Mouse (Mus musculus) limb, embryonic 13.5 days (tissue): ENCODE results near the gene Iqsec2. TPM values are rescaled to one million over a fixed set of nuclear protein-coding genes. Genes with fewer than 3 reads are reported as not detected.

Experiments used
- ATAC-seq: fragments of 200-750 bp; cut with Nextera tagmentation; 2 replicates; pipeline ENCODE4 v1.8.0; 2017; ENCODE audit warnings: low read depth, moderate number of reproducible peaks, moderate TSS enrichment; ENCODE audit not compliant: low FRiP score
- H3K27ac ChIP-seq: fragments of 300-500 bp; sonication (generic); 2 replicates; pipeline ENCODE4 v1.5.1; 2015; ENCODE audit warnings: inconsistent platforms, mild to moderate bottlenecking, moderate library complexity
- H3K27me3 ChIP-seq: fragments of 300-500 bp; sonication (generic); 2 replicates; pipeline ENCODE4 v1.6.1; 2015; ENCODE audit warnings: mild to moderate bottlenecking, inconsistent platforms
- H3K36me3 ChIP-seq: fragments of 300-500 bp; sonication (generic); 2 replicates; pipeline ENCODE4 v1.6.1; 2015; ENCODE audit warnings: inconsistent platforms, mild to moderate bottlenecking, moderate library complexity
- H3K4me1 ChIP-seq: fragments of 300-500 bp; sonication (generic); 2 replicates; pipeline ENCODE4 v1.6.1; 2015; ENCODE audit warnings: inconsistent platforms
- H3K4me2 ChIP-seq: fragments of 300-500 bp; sonication (generic); replicated peaks from 2 replicates; pipeline ENCODE4 v1.6.1; 2015; ENCODE audit warnings: inconsistent platforms, mild to moderate bottlenecking, moderate library complexity
- H3K4me3 ChIP-seq: fragments of 300-500 bp; sonication (generic); 2 replicates; pipeline ENCODE4 v1.5.1; 2015; ENCODE audit warnings: moderate library complexity, mild to moderate bottlenecking, inconsistent platforms
- H3K9ac ChIP-seq: fragments of 300-500 bp; sonication (generic); 2 replicates; pipeline ENCODE4 v1.6.1; 2015; ENCODE audit warnings: mild to moderate bottlenecking, inconsistent platforms
- H3K9me3 ChIP-seq: fragments of 300-500 bp; sonication (generic); 2 replicates; pipeline ENCODE4 v1.6.1; 2016; ENCODE audit warnings: inconsistent platforms
- WGBS: fragments of 180-500 bp; shearing (Covaris S2); methylation state at CpG from one replicate; pipeline ENCODE4 v1.1.7; 2015; 5-methylcytosine and 5-hydroxymethylcytosine counted together
- polyA plus RNA-seq: library from polyadenylated mRNA; unstranded; fragments of >200 nt; fragmentation: Nextera tagmentation; extraction: Ambion mirVana; gene quantifications from 2 replicates; pipeline ENCODE4 v1.2.1, GENCODE M21; 2015

The Iqsec2 gene
- 2.7 and 2.8 TPM in 2 replicates for polyA plus RNA-seq

- ATAC-seq = peak; percentile 64
- under 1% methylated on average over 21 of the region's 78 CpGs for WGBS
- H3K27ac ChIP-seq = no peak within 1 kb of the TSS
- no peaks in the 10 kb centered on the region for H3K9me3 ChIP-seq
- peak within 1 kb of the TSS; percentile 59 for H3K4me3 ChIP-seq
- H3K4me2 ChIP-seq = peak within 1 kb of the TSS; percentile 83
- H3K36me3 ChIP-seq = no peaks in the 10 kb centered on the region
- H3K4me1 ChIP-seq = peaks cover 10% of the 10 kb centered on the region; the same call in 1 of the 2 replicates
- H3K27me3 ChIP-seq = peaks cover 78% of the 10 kb centered on the region
- H3K9ac ChIP-seq = peak within 1 kb of the TSS; percentile 72
These were observed at the start of gene Iqsec2 for GRCm38 (mm10) chrX:152143941-152144741. Gene Iqsec2, plus strand, starts transcription at chrX:152144268.

GRCm38 (mm10) chrX:152097572-152097971, 46.5 kb upstream of the Iqsec2 start:
- H3K4me1 ChIP-seq = no peaks in the 10 kb centered on the region
- no peak overlapping the region for H3K4me2 ChIP-seq
- no peak overlapping the region for H3K9ac ChIP-seq
- no peaks in the 10 kb centered on the region for H3K9me3 ChIP-seq
- H3K36me3 ChIP-seq = no peaks in the 10 kb centered on the region
- WGBS = 40% methylated on average over 1 of the region's 1 CpGs
- peaks cover 58% of the 10 kb centered on the region for H3K27me3 ChIP-seq
- no peak overlapping the region for H3K27ac ChIP-seq
- no peak overlapping the region for H3K4me3 ChIP-seq
- no peak for ATAC-seq

- WGBS = 70% methylated on average over 1 of the region's 1 CpGs
- Histone ChIP-seq H3K4me3 (no peak overlapping the region), H3K36me3 (no peaks in the 10 kb centered on the region), H3K9ac (no peak overlapping the region), H3K9me3 (no peaks in the 10 kb centered on the region), H3K4me1 (no peaks in the 10 kb centered on the region), H3K27me3 (peaks cover 59% of the 10 kb centered on the region), H3K4me2 (no peak overlapping the region), H3K27ac (no peak overlapping the region)
- ATAC-seq = no peak
These were observed 22.4 kb upstream of the Iqsec2 start for GRCm38 (mm10) chrX:152121687-152122086.

GRCm38 (mm10) chrX:152130777-152131176, 13.3 kb upstream of the Iqsec2 start:
- ATAC-seq = no peak
- Histone ChIP-seq H3K4me2 (no peak overlapping the region), H3K27me3 (peaks cover 69% of the 10 kb centered on the region)

GRCm38 (mm10) chrX:152132029-152132428, 12.0 kb upstream of the Iqsec2 start:
- no peak for ATAC-seq
- H3K4me2 ChIP-seq = no peak overlapping the region
- H3K27me3 ChIP-seq = peaks cover 64% of the 10 kb centered on the region
- no peaks in the 10 kb centered on the region for H3K36me3 ChIP-seq
- no peak overlapping the region for H3K4me3 ChIP-seq
- no peaks in the 10 kb centered on the region for H3K9me3 ChIP-seq
- WGBS = 82% methylated on average over 2 of the region's 2 CpGs
- no peak overlapping the region for H3K27ac ChIP-seq
- no peaks in the 10 kb centered on the region for H3K4me1 ChIP-seq
- H3K9ac ChIP-seq = no peak overlapping the region

More at GRCm38 (mm10) chrX:152130777-152131176, 13.3 kb upstream of the Iqsec2 start:
- no peak overlapping the region for H3K27ac ChIP-seq
- H3K4me3 ChIP-seq = no peak overlapping the region
- WGBS = 65% methylated on average over 3 of the region's 3 CpGs
- H3K4me1 ChIP-seq = no peaks in the 10 kb centered on the region
- H3K9me3 ChIP-seq = no peaks in the 10 kb centered on the region
- H3K9ac ChIP-seq = no peak overlapping the region
- no peaks in the 10 kb centered on the region for H3K36me3 ChIP-seq

DNA sequence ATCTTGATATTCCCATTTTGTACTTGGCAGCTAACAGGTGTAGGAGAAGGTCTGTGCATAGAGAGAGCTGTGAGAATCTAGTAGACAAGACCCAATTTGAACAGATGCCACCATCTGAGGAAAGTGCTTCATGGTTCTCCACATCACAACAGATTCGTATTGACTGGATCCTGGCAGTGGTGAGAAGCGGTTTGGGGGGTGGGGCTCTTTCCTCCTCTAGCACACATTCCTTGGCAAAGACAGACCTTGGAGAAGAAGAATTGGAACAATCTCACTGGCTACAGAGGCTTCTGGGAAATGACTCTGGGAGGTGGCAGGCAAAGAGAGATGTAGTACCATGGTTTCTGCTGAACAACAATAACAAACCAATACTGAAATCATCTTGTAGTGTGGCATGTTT, 8.9 kb upstream of the Iqsec2 start:
- Histone ChIP-seq H3K9ac (no peak overlapping the region), H3K27ac (no peak overlapping the region), H3K36me3 (no peaks in the 10 kb centered on the region), H3K4me3 (no peak overlapping the region), H3K4me1 (no peaks in the 10 kb centered on the region), H3K9me3 (no peaks in the 10 kb centered on the region), H3K27me3 (peaks cover 67% of the 10 kb centered on the region), H3K4me2 (no peak overlapping the region)
- WGBS = 68% methylated on average over 2 of the region's 2 CpGs
- no peak for ATAC-seq

DNA sequence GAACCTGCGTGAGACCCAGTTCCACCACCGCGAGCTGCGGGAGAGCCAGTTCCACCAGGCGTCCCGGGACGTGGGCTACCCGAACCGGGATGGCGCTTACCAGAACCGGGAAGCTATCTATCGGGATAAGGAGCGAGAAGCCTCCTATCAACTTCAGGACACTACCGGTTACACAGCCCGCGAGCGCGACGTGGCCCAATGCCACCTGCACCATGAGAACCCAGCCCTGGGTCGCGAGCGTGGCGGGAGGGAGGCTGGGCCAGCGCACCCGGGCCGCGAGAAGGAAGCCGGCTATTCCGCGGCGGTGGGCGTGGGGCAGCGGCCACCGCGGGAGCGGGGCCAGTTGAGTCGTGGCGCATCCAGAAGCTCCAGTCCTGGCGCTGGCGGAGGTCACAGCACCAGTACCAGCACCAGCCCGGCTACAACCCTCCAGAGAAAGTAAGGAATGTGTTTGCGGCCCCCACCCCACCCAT, 710 bp downstream of the Iqsec2 start:
- H3K27ac ChIP-seq = no peak overlapping the region
- H3K4me3 ChIP-seq = peak overlapping the region; percentile 59
- peaks cover 80% of the 10 kb centered on the region for H3K27me3 ChIP-seq
- no peak for ATAC-seq
- H3K4me2 ChIP-seq = peak overlapping the region; percentile 83
- H3K9me3 ChIP-seq = no peaks in the 10 kb centered on the region
- peaks cover 10% of the 10 kb centered on the region; the same call in 1 of the 2 replicates for H3K4me1 ChIP-seq
- H3K9ac ChIP-seq = peak overlapping the region; percentile 72
- H3K36me3 ChIP-seq = no peaks in the 10 kb centered on the region
- 10% methylated on average over 19 of the region's 42 CpGs for WGBS

DNA sequence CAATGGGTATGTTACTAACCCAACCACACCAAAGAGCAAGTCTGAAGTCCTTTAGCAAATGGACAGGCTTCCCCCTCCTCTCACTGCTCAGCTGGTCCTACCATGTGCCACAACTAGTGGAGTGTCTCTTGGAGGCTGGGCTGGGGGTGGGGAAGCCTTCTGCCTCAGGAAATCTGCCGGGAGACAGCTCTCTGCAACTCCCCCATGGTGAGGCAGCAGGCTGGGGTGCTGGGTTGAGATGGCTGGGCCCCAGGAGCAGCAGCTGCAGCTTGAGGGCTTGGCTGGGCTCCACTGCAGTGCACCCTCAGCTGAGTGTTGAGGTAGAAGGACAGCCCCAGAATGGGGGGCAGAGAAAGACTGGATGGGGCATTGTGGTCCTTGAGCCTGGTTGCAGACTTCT, 2.1 kb downstream of the Iqsec2 start:
- no peaks in the 10 kb centered on the region for H3K9me3 ChIP-seq
- 0 out of 2 replicates have a peak overlapping the region, but pooled peaks have one; percentile 19 for H3K9ac ChIP-seq
- H3K4me1 ChIP-seq = peaks cover 10% of the 10 kb centered on the region; the same call in 1 of the 2 replicates
- H3K4me3 ChIP-seq = peak overlapping the region; percentile 59; the same call in 1 of the 2 replicates
- no peaks in the 10 kb centered on the region for H3K36me3 ChIP-seq
- WGBS = 33% methylated on average over 1 of the region's 1 CpGs
- no peak overlapping the region for H3K27ac ChIP-seq
- no peak for ATAC-seq
- peak overlapping the region; percentile 83 for H3K4me2 ChIP-seq
- peaks cover 81% of the 10 kb centered on the region for H3K27me3 ChIP-seq

DNA sequence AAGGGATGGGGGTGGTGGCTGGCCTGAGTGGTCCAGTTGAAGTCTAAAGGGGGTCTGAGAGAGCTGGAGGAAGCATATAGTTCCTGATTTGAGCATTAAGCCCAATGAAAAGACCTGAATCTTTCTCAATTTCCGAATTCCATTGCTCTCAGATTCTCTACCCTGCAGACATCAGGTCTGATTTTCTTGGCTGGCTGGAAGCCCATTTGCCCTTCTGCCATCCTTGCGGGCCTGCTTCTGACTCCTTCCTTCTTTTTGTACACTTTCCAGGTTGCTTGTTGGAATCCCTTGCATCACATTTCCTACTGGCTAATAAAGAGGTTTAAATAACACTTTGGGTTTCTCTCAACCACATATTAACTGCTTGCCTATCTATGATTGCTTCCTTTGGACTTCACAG, 2.6 kb downstream of the Iqsec2 start:
- no peak for ATAC-seq
- Histone ChIP-seq H3K27me3 (peaks cover 84% of the 10 kb centered on the region), H3K9me3 (no peaks in the 10 kb centered on the region), H3K27ac (no peak overlapping the region), H3K36me3 (no peaks in the 10 kb centered on the region), H3K4me3 (no peak overlapping the region), H3K4me1 (peaks cover 10% of the 10 kb centered on the region; the same call in 1 of the 2 replicates), H3K4me2 (peak overlapping the region; percentile 83), H3K9ac (no peak overlapping the region)
- 76% methylated on average over 2 of the region's 2 CpGs for WGBS

- H3K9ac ChIP-seq = no peak overlapping the region
- no peak overlapping the region for H3K27ac ChIP-seq
- peak; percentile 79 for ATAC-seq
- no peaks in the 10 kb centered on the region for H3K36me3 ChIP-seq
- no peak overlapping the region for H3K4me3 ChIP-seq
- 0 out of 2 replicates have a peak overlapping the region, but pooled peaks have one; percentile 27 for H3K4me2 ChIP-seq
- 30% methylated on average over 5 of the region's 5 CpGs for WGBS
- peaks cover 83% of the 10 kb centered on the region for H3K27me3 ChIP-seq
- H3K4me1 ChIP-seq = peaks cover 10% of the 10 kb centered on the region; the same call in 1 of the 2 replicates
- H3K9me3 ChIP-seq = no peaks in the 10 kb centered on the region
These were observed 3.5 kb downstream of the Iqsec2 start for GRCm38 (mm10) chrX:152147451-152148116.

DNA sequence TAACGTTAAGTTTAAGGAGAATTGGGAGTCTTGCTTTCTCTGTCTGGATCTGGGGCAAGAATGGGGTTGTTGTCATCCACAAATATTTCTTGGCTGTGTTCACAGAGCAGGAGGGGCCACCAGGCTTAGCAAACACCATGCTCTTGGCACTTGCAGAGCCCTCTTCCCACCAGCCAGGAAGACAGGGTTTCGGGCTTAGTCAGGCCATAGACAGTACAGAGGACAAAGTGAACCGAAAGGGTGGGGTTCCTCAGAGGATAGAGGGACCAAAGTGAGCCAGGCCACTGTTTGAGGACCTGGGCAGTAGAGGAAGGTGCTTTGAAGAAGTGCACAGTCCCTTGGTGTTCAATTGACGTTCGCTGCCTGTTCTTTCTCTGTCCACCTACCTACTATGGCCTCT, 4.6 kb downstream of the Iqsec2 start:
- no peak overlapping the region for H3K4me2 ChIP-seq
- H3K4me3 ChIP-seq = no peak overlapping the region
- H3K4me1 ChIP-seq = peaks cover 10% of the 10 kb centered on the region; the same call in 1 of the 2 replicates
- H3K27ac ChIP-seq = no peak overlapping the region
- no peak for ATAC-seq
- no peak overlapping the region for H3K9ac ChIP-seq
- H3K9me3 ChIP-seq = no peaks in the 10 kb centered on the region
- no peaks in the 10 kb centered on the region for H3K36me3 ChIP-seq
- WGBS = 86% methylated on average over 5 of the region's 5 CpGs
- peaks cover 80% of the 10 kb centered on the region for H3K27me3 ChIP-seq

- no peaks in the 10 kb centered on the region for H3K4me1 ChIP-seq
- no peak overlapping the region for H3K4me2 ChIP-seq
- no peak overlapping the region for H3K27ac ChIP-seq
- no peaks in the 10 kb centered on the region for H3K36me3 ChIP-seq
- no peak overlapping the region for H3K9ac ChIP-seq
- H3K9me3 ChIP-seq = no peaks in the 10 kb centered on the region
- ATAC-seq = no peak
- H3K27me3 ChIP-seq = peaks cover 60% of the 10 kb centered on the region
- H3K4me3 ChIP-seq = no peak overlapping the region
- WGBS = 13% methylated on average over 6 of the region's 6 CpGs
These were observed 7.6 kb downstream of the Iqsec2 start for GRCm38 (mm10) chrX:152151709-152152108.
